Mouse (Mus musculus): Measurements from ENCODE around the gene Toporsl. TPM values are rescaled to one million over a fixed set of nuclear protein-coding genes. Genes with fewer than 3 reads are reported as not detected.

Toporsl gene
- polyA plus RNA-seq, 1 experiment from 2014 or later: not detected

- DNase-seq (ENCODE audit: low spot score): no peak
- H3K36me3 ChIP-seq (ENCODE audit: control insufficient read depth, insufficient read depth, low read length): no peaks in the 10 kb centered on the region
- ATAC-seq (ENCODE audit: insufficient number of reproducible peaks, low FRiP score, low TSS enrichment, low read depth): no peak
- H3K9me3 ChIP-seq (ENCODE audit: control insufficient read depth, low read length): no peaks in the 10 kb centered on the region
- no peak overlapping the region for H3K4me3 ChIP-seq (ENCODE audit: low read depth, low read length)
- no peak overlapping the region for H3K27ac ChIP-seq (replicated peaks; ENCODE audit: low read depth, low read length)
- WGBS: 80% methylated on average over 3 of the region's 3 CpGs
- H3K4me1 ChIP-seq (ENCODE audit: control insufficient read depth, insufficient read depth, low read length): no peaks in the 10 kb centered on the region
- no peak overlapping the region for H3K4me2 ChIP-seq (ENCODE audit: low read depth, severe bottlenecking)
- no peaks in the 10 kb centered on the region for H3K27me3 ChIP-seq (ENCODE audit: control insufficient read depth, insufficient read depth, low read length)
- no peak overlapping the region for H3K9ac ChIP-seq (ENCODE audit: low read length)
These were observed 10.8 kb downstream of the Toporsl start for GRCm38 (mm10) chr4:52606923-52607322.

DNA sequence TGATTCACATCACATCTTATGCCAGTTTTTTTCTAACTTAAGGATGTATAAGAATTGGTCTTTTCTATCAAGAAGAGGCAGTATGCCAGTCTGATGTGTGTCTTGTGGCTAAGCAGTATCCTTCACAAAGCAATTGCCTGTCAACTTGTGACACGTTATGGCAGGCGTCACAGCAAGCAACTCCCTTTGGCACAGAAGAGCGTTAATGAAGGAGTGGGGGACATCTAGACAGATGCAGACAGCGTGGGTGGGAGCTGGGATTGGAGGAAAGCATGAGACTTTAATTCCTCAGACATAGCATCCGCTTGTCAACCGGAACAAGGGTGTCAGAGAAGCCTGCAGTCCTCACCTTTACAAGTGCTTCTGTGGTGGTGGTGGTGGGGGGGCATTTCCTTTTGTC, 38.9 kb downstream of the Toporsl start:
- ATAC-seq (ENCODE audit: insufficient number of reproducible peaks, low FRiP score, low TSS enrichment, low read depth) (no peak), DNase-seq (ENCODE audit: low spot score) (no peak)
- WGBS: 86% methylated on average over 6 of the region's 6 CpGs
- Histone ChIP-seq H3K4me2 (ENCODE audit: low read depth, severe bottlenecking) (no peak overlapping the region), H3K27me3 (ENCODE audit: control insufficient read depth, insufficient read depth, low read length) (no peaks in the 10 kb centered on the region), H3K4me1 (ENCODE audit: control insufficient read depth, insufficient read depth, low read length) (no peaks in the 10 kb centered on the region), H3K36me3 (ENCODE audit: control insufficient read depth, insufficient read depth, low read length) (no peaks in the 10 kb centered on the region), H3K27ac (replicated peaks; ENCODE audit: low read depth, low read length) (no peak overlapping the region), H3K4me3 (ENCODE audit: low read depth, low read length) (no peak overlapping the region), H3K9ac (ENCODE audit: low read length) (no peak overlapping the region), H3K9me3 (ENCODE audit: control insufficient read depth, low read length) (no peaks in the 10 kb centered on the region)

- no peaks in the 10 kb centered on the region for H3K36me3 ChIP-seq (ENCODE audit: control insufficient read depth, insufficient read depth, low read length)
- H3K27me3 ChIP-seq (ENCODE audit: control insufficient read depth, insufficient read depth, low read length): no peaks in the 10 kb centered on the region
- ATAC-seq (ENCODE audit: insufficient number of reproducible peaks, low FRiP score, low TSS enrichment, low read depth) (no peak), DNase-seq (ENCODE audit: low spot score) (no peak)
- 45% methylated on average over 4 of the region's 4 CpGs for WGBS
- H3K4me3 ChIP-seq (ENCODE audit: low read depth, low read length): no peak overlapping the region
- no peak overlapping the region for H3K9ac ChIP-seq (ENCODE audit: low read length)
- H3K9me3 ChIP-seq (ENCODE audit: control insufficient read depth, low read length): no peaks in the 10 kb centered on the region
- no peaks in the 10 kb centered on the region for H3K4me1 ChIP-seq (ENCODE audit: control insufficient read depth, insufficient read depth, low read length)
- no peak overlapping the region for H3K4me2 ChIP-seq (ENCODE audit: low read depth, severe bottlenecking)
- H3K27ac ChIP-seq (replicated peaks; ENCODE audit: low read depth, low read length): no peak overlapping the region
These were observed 51.7 kb downstream of the Toporsl start for GRCm38 (mm10) chr4:52647791-52648190.

GRCm38 (mm10) chr4:52659701-52660100, 63.6 kb downstream of the Toporsl start:
- Histone ChIP-seq H3K4me3 (ENCODE audit: low read depth, low read length) (no peak overlapping the region), H3K4me2 (ENCODE audit: low read depth, severe bottlenecking) (no peak overlapping the region), H3K36me3 (ENCODE audit: control insufficient read depth, insufficient read depth, low read length) (no peaks in the 10 kb centered on the region), H3K27me3 (ENCODE audit: control insufficient read depth, insufficient read depth, low read length) (no peaks in the 10 kb centered on the region), H3K27ac (replicated peaks; ENCODE audit: low read depth, low read length) (no peak overlapping the region), H3K9ac (ENCODE audit: low read length) (no peak overlapping the region), H3K9me3 (ENCODE audit: control insufficient read depth, low read length) (no peaks in the 10 kb centered on the region), H3K4me1 (ENCODE audit: control insufficient read depth, insufficient read depth, low read length) (no peaks in the 10 kb centered on the region)
- ATAC-seq (ENCODE audit: insufficient number of reproducible peaks, low FRiP score, low TSS enrichment, low read depth) (no peak), DNase-seq (ENCODE audit: low spot score) (no peak)

DNA sequence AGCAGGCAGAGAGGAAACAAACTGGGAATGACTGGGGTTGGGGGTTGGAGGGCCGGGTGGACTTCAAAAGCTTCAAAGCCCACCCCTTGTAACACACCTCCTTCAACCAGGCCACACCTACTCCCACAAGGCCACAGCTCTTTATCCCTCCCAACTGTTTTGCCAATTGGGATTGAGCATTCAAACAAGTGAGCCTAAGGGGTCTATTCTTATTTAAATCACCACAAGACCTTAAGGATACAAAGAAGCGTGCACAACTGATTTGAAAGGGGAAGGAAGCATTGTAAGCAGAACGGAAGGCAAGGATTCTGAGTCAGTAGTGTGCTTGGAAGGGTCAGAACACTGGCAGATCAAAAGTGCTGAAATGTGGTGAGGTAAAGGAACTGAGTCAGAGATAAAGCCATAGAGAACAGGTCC, 64.6 kb downstream of the Toporsl start:
- Histone ChIP-seq H3K4me2 (ENCODE audit: low read depth, severe bottlenecking) (no peak overlapping the region), H3K9ac (ENCODE audit: low read length) (no peak overlapping the region), H3K27ac (replicated peaks; ENCODE audit: low read depth, low read length) (no peak overlapping the region), H3K4me1 (ENCODE audit: control insufficient read depth, insufficient read depth, low read length) (no peaks in the 10 kb centered on the region), H3K4me3 (ENCODE audit: low read depth, low read length) (no peak overlapping the region), H3K36me3 (ENCODE audit: control insufficient read depth, insufficient read depth, low read length) (no peaks in the 10 kb centered on the region), H3K9me3 (ENCODE audit: control insufficient read depth, low read length) (no peaks in the 10 kb centered on the region), H3K27me3 (ENCODE audit: control insufficient read depth, insufficient read depth, low read length) (no peaks in the 10 kb centered on the region)
- DNase-seq (ENCODE audit: low spot score) (no peak), ATAC-seq (ENCODE audit: insufficient number of reproducible peaks, low FRiP score, low TSS enrichment, low read depth) (no peak)
- WGBS: 39% methylated on average over 3 of the region's 3 CpGs

- WGBS: 90% methylated on average over 5 of the region's 5 CpGs
- DNase-seq (ENCODE audit: low spot score): no peak
These were observed 65.2 kb downstream of the Toporsl start for GRCm38 (mm10) chr4:52661311-52661710.

More at GRCm38 (mm10) chr4:52661311-52661710, 65.2 kb downstream of the Toporsl start:
- ATAC-seq (ENCODE audit: insufficient number of reproducible peaks, low FRiP score, low TSS enrichment, low read depth): no peak
- Histone ChIP-seq H3K4me2 (ENCODE audit: low read depth, severe bottlenecking) (no peak overlapping the region), H3K4me3 (ENCODE audit: low read depth, low read length) (no peak overlapping the region), H3K27me3 (ENCODE audit: control insufficient read depth, insufficient read depth, low read length) (no peaks in the 10 kb centered on the region), H3K9me3 (ENCODE audit: control insufficient read depth, low read length) (no peaks in the 10 kb centered on the region), H3K36me3 (ENCODE audit: control insufficient read depth, insufficient read depth, low read length) (no peaks in the 10 kb centered on the region), H3K27ac (replicated peaks; ENCODE audit: low read depth, low read length) (no peak overlapping the region), H3K4me1 (ENCODE audit: control insufficient read depth, insufficient read depth, low read length) (no peaks in the 10 kb centered on the region), H3K9ac (ENCODE audit: low read length) (no peak overlapping the region)

Other genes starting within 250 kb of the Toporsl start
- gene Smc2, start 157.0 kb upstream of the Toporsl start, polyA plus RNA-seq (2014; fragmentation: Nextera tagmentation; extraction: Ambion mirVana): 239 and 240 TPM in 2 replicates
- not detected in 2 replicates for gene Vma21-ps, start 99.0 kb upstream of the Toporsl start, polyA plus RNA-seq (2014; fragmentation: Nextera tagmentation; extraction: Ambion mirVana)
- gene Olfr275, start 218.3 kb downstream of the Toporsl start, polyA plus RNA-seq (2014; fragmentation: Nextera tagmentation; extraction: Ambion mirVana): not detected in 2 replicates

Data from limb, embryonic 11.5 days (tissue).